Mouse (Mus musculus) liver, embryonic 14.5 days (tissue): ENCODE data around the gene Dock2.

Source experiments
- CTCF ChIP-seq: IDR thresholded peaks from 2 replicates; pipeline ENCODE4 v1.5.1; 2016; ENCODE audit warnings: antibody characterized with exemption, low read depth, control low read depth
- EP300 ChIP-seq: IDR thresholded peaks from 2 replicates; pipeline ENCODE4 v1.6.1; 2016; ENCODE audit warnings: antibody characterized with exemption, low read depth

- TF ChIP-seq EP300 (no peak), CTCF (no peak)
Observed at GRCm38 (mm10) chr11:34395802-34396201, 387.9 kb downstream of the Dock2 start.
